Mouse (Mus musculus) liver, postnatal 0 days (tissue): Measurements from ENCODE around the gene St8sia1.

Experiments
- CTCF ChIP-seq: sonication (generic); IDR thresholded peaks from 2 replicates; pipeline ENCODE4 v1.5.1; 2016; ENCODE audit warnings: antibody characterized with exemption, low read depth
- EP300 ChIP-seq: IDR thresholded peaks from 2 replicates; pipeline ENCODE4 v1.6.1; 2016; ENCODE audit warnings: antibody characterized with exemption, low read depth, mild to moderate bottlenecking

GRCm38 (mm10) chr6:142788042-142788987, 175.9 kb downstream of the St8sia1 start:
- TF ChIP-seq CTCF, result no peak
- TF ChIP-seq EP300, result no peak
